Mouse (Mus musculus): Measurements from ENCODE around the gene Mdga1. TPM values are rescaled to one million over a fixed set of nuclear protein-coding genes. Genes with fewer than 3 reads are reported as not detected.

The Mdga1 gene
- total RNA-seq, 2 experiments from 2014 or later, result 56.9 to 68.0 TPM

DNA sequence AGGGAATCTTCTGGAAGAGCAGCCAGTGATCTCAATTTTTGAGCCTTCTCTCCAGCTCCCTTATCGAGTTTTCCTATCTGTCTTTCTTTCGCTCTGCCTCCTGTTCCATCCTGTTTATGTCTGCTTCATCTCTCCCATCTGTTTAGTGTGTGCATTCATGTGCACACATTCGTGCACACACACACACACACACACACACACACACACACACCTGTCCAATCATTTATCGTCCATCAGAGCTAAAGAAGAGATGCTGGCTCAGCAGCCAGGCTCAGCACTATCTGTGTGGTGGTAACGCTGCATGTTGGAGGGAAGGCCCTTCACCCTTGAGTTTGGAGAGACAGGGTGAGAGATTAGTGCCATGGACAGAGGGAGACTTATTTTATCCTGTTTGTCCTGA, 13.3 kb upstream of the Mdga1 start:
- no peak for DNase-seq (ENCODE audit: extremely low spot score in 1 of 2, low spot score in 1 of 2)

- DNase-seq (ENCODE audit: extremely low spot score in 1 of 2, low spot score in 1 of 2), result no peak
These were observed 11.7 kb upstream of the Mdga1 start for GRCm38 (mm10) chr17:29981568-29981967.

DNA sequence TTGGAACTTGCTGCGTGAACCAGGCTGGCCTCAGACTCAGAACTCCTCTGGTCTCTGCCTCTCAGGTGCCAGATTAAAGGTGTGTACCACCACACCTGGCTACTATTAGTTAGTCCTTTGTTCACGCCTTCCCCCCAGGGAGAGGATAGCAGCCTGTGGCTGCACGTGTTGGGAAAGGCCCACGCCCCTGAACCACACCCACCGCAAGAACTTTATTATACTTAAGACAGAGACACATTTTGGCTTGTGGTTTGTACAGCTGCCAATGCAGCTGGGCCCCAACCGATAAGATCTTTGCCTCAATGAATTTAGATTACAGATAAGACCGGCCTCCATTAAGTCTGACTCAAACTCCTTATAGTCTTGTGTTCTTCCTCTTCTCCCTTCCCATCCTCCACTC, 10.0 kb upstream of the Mdga1 start:
- no peak for DNase-seq (ENCODE audit: extremely low spot score in 1 of 2, low spot score in 1 of 2)

DNA sequence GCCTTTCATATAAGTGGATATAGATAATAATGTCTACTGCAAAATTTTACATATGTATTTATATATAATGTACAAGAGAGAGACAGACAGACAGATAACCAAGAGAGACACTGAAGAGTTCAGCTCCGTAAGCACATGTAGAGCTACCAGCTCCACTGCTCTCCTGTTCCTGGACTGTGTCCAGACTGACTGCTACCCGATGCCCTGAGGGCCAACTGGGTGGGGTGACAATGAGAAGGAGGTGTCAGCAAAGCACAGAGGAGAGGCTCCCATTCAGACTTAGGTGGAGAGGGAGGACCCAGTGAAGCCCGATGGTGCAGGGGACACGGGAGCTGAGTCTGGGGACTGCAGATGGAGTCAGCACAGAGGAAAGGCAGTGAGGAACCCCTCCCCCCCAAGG, 9.1 kb upstream of the Mdga1 start:
- no peak for DNase-seq (ENCODE audit: extremely low spot score in 1 of 2, low spot score in 1 of 2)

DNA sequence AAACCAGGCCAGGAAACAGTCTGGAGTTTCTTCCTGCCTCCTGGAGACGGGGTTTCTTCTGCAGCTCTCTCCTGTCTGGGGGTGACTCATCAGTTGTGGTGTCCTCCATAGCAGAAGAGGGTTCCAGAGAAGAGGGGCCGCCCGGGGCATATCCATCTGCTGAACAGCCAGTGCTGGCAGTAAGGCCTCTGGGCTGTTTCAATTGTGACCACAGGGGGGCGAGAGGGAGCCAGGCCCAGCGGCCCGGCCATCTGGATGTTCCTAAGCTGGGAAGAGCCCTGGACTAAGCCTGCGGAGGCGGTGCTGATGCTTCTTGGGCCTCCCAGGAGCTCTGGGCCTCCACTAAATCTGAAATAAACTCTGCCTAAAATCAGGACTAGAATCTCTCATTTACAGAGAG, 5.8 kb upstream of the Mdga1 start:
- peak; percentile 82 to 94 for DNase-seq (ENCODE audit: extremely low spot score in 1 of 2, low spot score in 1 of 2)

DNA sequence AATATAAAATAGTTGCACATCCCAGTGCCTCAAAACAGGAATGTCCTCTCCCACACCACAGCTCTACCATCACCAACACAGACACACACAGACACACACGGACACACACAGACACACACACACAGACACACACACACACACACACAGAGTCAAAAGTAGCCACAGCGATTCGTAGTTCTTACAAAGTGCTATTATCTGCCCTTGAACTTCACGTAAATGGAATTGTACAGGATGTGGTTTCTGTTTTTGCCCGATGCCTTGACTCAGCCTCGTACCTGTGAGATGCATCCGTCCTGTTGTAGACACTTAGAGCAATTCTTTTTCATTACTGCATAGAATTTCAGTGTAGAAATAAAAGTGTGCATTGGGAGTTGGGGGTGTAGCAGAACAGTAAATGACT, 3.3 kb upstream of the Mdga1 start:
- DNase-seq (ENCODE audit: extremely low spot score in 1 of 2, low spot score in 1 of 2), result no peak

DNA sequence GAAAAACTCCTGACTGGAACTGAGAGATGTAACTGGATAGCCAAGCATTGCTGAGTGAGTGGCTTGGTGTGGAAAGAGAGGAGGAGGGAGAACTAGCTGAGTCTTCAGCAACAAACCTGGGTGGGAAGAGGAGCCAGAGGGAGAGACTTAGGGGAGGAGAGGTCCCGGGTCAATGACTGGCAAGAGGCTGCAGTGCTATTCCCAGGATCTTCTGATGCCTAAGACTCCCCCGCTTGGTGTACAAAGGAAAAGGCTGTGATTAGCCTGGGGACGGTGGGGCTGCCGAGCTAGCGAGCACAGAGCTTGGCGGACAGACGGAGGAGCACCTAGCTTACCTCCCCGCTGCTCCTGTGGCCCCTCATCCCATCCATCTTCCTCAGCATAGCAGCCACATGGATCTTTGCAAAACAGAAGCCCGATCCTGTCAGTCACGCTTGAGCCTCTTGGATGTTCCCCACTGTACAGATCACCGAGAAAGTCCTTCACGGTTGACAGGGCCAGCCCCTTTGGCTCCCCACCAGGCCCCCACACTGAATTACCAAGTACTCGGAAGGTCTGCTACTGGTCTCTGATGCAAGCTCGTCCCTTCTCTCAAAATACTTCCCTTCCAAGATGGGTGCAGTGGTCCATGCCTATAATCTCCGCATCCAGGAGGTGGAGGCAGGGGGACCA, 2.0 kb upstream of the Mdga1 start:
- no peak for DNase-seq (ENCODE audit: extremely low spot score in 1 of 2, low spot score in 1 of 2)

DNA sequence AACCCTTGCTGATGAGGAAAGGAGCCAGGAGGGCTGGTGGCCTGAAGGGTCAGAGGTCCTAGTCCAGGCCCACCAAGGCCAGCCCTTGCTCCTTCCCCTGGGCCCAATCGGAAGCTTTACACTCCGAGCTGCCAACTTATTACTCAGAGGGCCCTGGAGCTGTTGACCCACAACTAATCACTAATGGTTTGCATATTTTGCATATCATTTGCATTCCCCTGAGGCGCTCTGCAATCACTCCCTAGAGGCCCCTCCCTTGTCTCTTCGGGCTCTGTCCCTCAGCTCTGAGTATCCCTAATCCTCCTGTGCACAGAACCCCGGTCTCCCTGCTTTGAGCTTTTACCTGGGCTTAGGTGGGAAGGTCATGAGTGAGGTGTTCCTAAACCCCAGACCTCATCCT, 4.4 kb downstream of the Mdga1 start:
- no peak for DNase-seq (ENCODE audit: extremely low spot score in 1 of 2, low spot score in 1 of 2)

GRCm38 (mm10) chr17:29963730-29964259, 6.1 kb downstream of the Mdga1 start:
- DNase-seq (ENCODE audit: extremely low spot score in 1 of 2, low spot score in 1 of 2), result no peak

DNA sequence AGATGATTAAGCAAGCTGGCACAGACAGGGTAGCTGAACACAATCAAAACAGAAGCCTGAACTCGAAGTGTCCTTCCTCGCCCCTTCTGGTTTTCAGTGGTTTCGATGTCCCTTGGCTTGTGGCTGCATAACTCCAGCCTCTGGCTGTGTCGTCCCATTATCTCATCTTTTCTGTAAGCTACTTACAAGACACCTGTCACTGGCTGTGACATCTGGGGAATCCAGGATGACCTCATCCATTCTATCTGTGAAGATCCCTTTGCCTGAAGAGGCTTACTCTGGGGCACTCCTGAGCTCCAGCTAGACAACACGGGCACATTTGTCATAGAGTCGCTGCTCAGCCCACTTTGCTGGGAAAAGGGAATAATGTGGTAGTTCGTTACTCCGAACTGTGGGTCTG, 14.0 kb downstream of the Mdga1 start:
- no peak for DNase-seq (ENCODE audit: extremely low spot score in 1 of 2, low spot score in 1 of 2)

DNA sequence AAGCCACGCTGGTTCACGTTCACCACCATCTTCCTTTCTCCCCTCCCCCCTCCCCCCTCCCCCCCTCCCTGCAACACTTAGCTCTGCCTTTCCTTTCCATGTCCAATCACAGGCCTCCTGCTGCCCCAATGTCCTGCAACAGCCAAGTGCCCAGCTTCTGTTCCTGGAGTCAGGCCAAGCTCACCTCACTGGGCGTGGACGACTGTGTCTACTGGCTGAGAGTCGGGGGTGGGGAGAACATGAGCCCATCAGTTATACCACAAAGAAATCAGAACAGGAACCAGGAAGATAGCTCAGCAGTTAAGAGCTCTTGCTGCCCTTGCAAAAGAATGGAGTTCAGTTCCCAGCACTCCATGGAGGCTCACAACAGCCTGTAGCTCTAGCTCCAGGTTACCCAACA, 15.6 kb downstream of the Mdga1 start:
- DNase-seq (ENCODE audit: extremely low spot score in 1 of 2, low spot score in 1 of 2), result no peak

DNA sequence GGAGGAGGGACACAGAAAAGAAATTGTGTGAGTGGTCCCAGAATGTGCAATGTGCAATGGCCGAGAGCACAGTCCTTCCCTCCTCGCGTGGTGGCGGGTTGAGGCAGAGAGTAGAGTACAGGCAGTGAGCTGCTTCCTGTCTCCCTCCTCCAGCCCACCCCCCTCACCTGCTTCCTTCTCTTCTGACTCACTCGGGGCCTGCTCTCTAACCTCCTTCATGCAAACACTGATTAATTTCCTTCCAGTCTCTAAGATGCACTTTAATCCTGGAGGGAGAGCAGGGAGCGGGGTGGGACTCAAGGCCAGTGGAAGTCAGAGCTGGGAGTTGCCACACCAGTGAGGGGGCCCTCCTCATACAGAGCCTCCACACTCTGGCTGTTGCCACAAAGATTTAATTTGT, 18.8 kb downstream of the Mdga1 start:
- DNase-seq (ENCODE audit: extremely low spot score in 1 of 2, low spot score in 1 of 2), result no peak

DNA sequence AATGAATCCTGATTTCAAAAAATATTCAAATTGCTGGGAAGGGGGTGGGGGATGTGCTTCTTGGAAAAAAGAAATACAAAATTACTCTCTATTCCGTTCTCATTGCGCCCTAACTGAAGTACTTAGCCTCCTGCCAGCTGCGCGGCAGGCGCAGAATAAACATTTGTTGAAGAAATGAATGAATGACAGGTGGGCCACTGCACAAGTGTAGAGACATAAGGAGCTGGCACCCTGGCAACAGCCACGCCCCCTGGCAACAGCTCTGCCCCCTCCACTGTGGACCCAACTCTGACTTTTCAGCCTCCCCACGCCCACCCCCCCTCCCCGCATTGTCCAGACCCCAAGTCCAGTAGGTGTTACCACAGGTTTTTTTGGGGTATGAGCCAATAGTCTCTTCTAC, 19.3 kb downstream of the Mdga1 start:
- no peak for DNase-seq (ENCODE audit: extremely low spot score in 1 of 2, low spot score in 1 of 2)

- DNase-seq (ENCODE audit: extremely low spot score in 1 of 2, low spot score in 1 of 2), result no peak
These were observed 22.6 kb downstream of the Mdga1 start for GRCm38 (mm10) chr17:29947271-29947714.

GRCm38 (mm10) chr17:29944376-29944775, 25.5 kb downstream of the Mdga1 start:
- DNase-seq (ENCODE audit: extremely low spot score in 1 of 2, low spot score in 1 of 2), result no peak

DNA sequence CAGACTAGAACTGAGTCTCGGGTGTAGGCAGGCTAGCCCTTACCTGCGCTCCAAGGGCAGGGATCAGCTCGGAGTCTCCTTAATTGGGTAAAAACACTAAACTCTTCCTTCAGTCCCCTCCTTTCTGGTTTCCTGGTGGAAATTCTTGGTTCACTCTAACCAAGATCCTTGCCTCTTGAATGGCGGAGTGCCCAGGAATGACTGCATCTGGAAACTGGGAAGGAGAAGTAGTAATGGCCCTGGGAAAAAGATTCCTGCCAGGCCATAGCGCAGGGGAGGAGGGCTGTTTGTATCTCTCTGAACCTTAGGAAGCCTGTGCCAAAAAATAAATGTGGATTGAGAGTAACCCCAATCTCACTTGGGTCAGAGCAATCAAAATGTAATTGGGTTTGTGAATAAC, 30.9 kb downstream of the Mdga1 start:
- no peak for DNase-seq (ENCODE audit: extremely low spot score in 1 of 2, low spot score in 1 of 2)

GRCm38 (mm10) chr17:29937350-29937781, 32.5 kb downstream of the Mdga1 start:
- DNase-seq (ENCODE audit: extremely low spot score in 1 of 2, low spot score in 1 of 2), result no peak

DNA sequence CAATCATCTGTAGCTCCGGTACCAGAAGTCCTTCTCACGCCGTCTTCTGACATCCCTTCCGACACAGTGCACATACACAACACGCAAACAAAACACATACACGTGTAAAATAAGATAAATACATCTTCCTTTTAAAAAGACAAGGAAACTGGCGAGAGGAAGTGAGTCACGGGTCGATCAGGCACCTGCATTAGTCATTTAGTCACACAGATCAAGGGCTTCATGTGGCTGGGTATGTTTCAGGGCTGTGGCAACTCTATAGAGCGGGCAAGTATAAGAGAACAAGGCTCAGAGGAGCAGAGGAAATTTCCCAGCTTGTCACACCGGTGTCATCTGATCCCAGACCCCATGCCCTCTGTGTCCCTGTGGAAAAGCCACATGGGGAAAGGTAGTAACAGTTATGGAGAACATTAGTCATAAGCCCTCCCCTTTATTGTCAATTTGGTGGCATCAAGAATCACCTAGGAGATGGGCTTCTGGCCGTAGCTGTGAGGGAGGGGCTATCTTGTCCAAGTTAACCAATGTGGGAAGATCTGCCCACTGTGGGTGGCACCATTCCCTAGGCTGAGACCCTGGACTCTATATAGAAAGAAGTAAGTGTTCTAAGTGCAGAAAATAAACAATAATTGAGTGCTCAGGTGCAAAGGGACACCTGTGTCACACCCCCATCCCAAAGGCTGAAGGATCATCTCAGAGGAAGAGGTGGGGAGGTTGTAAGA, 35.6 kb downstream of the Mdga1 start:
- DNase-seq (ENCODE audit: extremely low spot score in 1 of 2, low spot score in 1 of 2), result no peak

- DNase-seq (ENCODE audit: extremely low spot score in 1 of 2, low spot score in 1 of 2), result no peak
These were observed 37.1 kb downstream of the Mdga1 start for GRCm38 (mm10) chr17:29932753-29933152.

DNA sequence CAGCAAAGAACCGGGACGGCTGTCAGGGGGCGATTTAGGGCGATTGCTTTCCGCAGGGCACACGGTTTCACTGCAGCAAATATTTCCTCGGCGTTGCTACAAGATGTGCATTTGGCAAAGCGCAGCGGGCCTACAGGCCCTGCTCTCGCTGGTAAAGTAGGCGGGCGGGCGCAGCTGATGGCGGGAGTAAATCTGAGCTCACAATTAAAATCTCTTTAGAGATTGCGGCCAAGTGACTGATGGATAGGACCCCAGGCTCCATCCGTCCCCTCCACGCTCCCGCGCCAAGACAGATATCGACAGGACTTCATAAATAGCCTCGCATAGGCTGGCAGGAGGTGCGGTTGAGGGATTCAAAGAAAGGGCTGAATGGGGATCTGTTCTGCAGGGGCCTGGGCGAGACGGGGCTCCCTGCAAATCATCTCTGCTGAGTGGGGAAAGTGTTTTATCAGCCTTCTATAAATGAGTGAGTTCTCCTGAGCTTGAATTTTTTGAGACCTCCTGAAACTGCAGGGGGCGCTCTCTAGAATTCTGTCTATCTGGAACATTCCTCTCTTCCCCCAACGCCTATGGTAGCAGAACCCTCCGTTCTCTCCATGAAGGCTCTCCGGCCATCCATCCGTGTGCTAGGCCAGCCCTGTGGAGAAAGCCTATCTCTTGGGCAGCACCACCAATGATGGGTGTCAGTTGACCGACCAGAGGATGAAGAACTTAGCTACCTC, 38.5 kb downstream of the Mdga1 start:
- DNase-seq (ENCODE audit: extremely low spot score in 1 of 2, low spot score in 1 of 2), result no peak

GRCm38 (mm10) chr17:29928751-29929237, 41.1 kb downstream of the Mdga1 start:
- peak; percentile 23 to 29 for DNase-seq (ENCODE audit: extremely low spot score in 1 of 2, low spot score in 1 of 2)

Measured in layer of hippocampus, postnatal 25 days (tissue).